Mouse (Mus musculus): ENCODE data around the gene Gm10772. TPM values are rescaled to one million over a fixed set of nuclear protein-coding genes. Genes with fewer than 3 reads are reported as not detected.
"Not testable (repeated sequence)": the region's sequence is repeated elsewhere in the genome, so short reads cannot be mapped to it uniquely, and the experiment has no call there.

Gm10772 gene
- not detected in 2 replicates for polyA plus RNA-seq (2015; fragmentation: Nextera tagmentation; extraction: Ambion mirVana)

GRCm38 (mm10) chr13:66227473-66227872, at the start of gene Gm10772:
Gene Gm10772 (minus strand): TSS chr13:66227573.
- H3K4me3 ChIP-seq; H3K9ac ChIP-seq; H3K4me1 ChIP-seq; H3K4me2 ChIP-seq; H3K27ac ChIP-seq; H3K27me3 ChIP-seq; H3K36me3 ChIP-seq; ATAC-seq (ENCODE audit: insufficient number of reproducible peaks, insufficient read depth, low FRiP score, low TSS enrichment, low read depth); H3K9me3 ChIP-seq: not testable (repeated sequence)
- WGBS, result 80% methylated on average over 2 of the region's 3 CpGs

DNA sequence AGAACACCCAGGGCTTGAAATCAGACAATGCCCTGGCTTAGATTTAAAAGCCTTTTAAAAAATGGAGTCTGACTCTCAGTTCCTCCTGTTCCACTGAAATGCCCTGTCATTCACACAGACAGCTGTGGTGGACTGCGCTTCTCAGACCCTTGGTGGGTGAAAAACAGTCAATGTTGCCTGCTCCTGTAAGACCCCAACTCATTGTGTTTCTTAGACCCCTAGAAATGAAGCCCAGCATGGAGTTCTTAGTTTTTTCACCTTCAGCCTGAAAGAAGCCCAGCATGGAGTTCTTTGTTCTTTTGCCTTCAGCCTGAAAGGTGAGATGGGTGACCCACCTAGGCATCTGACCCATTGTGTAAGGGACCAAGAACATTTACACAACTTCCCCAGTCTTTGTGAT, 36.5 kb upstream of the Gm10772 start:
- H3K36me3 ChIP-seq; H3K9me3 ChIP-seq; H3K4me3 ChIP-seq; H3K27me3 ChIP-seq; H3K9ac ChIP-seq; H3K4me1 ChIP-seq; H3K4me2 ChIP-seq; ATAC-seq (ENCODE audit: insufficient number of reproducible peaks, insufficient read depth, low FRiP score, low TSS enrichment, low read depth); H3K27ac ChIP-seq: not testable (repeated sequence)
- WGBS, result no CpG with 5 or more reads among the region's 1 CpGs

DNA sequence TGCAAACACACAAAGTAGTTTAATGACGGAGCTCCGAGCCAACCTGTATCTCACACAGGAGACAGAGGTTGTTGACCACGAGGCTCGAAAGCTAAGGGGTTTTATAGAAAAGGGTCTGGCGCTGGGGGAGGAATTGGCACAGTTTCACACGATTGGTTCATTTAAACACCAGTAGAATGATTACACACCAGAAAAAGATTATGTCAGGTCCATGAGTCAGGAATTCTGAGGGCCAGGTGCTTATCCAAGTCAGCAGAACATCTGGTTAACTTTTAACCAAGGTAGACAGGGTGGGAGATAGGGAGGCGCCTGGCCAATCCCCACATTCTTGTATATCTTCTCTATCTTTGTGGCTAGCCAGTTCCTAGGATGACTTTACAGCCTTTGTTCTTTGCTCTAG, 35.8 kb upstream of the Gm10772 start:
- not testable (repeated sequence) for H3K4me3 ChIP-seq; H3K27ac ChIP-seq; H3K4me1 ChIP-seq; H3K9me3 ChIP-seq; H3K36me3 ChIP-seq; H3K27me3 ChIP-seq; H3K9ac ChIP-seq; H3K4me2 ChIP-seq; ATAC-seq (ENCODE audit: insufficient number of reproducible peaks, insufficient read depth, low FRiP score, low TSS enrichment, low read depth)
- 70% methylated on average over 4 of the region's 7 CpGs for WGBS

GRCm38 (mm10) chr13:66214349-66214748, 13.0 kb downstream of the Gm10772 start:
- no peaks in the 10 kb centered on the region for H3K36me3 ChIP-seq
- H3K9me3 ChIP-seq, result no peaks in the 10 kb centered on the region
- no peaks in the 10 kb centered on the region for H3K27me3 ChIP-seq
- H3K4me2 ChIP-seq, result no peak overlapping the region
- H3K27ac ChIP-seq, result no peak overlapping the region
- no peak overlapping the region for H3K4me3 ChIP-seq
- ATAC-seq (ENCODE audit: insufficient number of reproducible peaks, insufficient read depth, low FRiP score, low TSS enrichment, low read depth), result no peak
- H3K9ac ChIP-seq, result no peak overlapping the region
- no CpG with 5 or more reads among the region's 11 CpGs for WGBS
- H3K4me1 ChIP-seq, result no peaks in the 10 kb centered on the region

DNA sequence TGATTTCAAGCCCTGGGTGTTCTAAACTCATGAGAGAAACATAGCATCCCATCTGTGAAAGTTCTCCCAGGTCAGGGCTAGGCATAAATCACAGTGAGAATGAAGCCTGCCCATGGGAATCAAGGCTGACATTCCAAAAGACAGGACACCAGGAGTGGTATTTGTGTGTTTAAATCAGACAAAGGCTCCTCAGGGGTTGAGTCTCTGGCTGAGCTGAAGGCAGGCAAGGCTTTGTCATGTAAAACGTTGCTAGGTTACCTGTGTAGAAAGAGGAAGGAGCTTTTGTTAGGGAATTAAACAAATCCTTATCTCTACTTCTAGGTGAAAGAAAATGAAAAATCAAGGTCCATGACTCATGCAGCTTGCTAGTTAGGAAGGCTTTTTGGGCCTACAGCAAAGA, 13.6 kb downstream of the Gm10772 start:
- no CpG with 5 or more reads among the region's 1 CpGs for WGBS
- not testable (repeated sequence) for H3K9me3 ChIP-seq; H3K9ac ChIP-seq; H3K36me3 ChIP-seq; H3K27me3 ChIP-seq; H3K27ac ChIP-seq; H3K4me3 ChIP-seq; H3K4me1 ChIP-seq; ATAC-seq (ENCODE audit: insufficient number of reproducible peaks, insufficient read depth, low FRiP score, low TSS enrichment, low read depth); H3K4me2 ChIP-seq

- not testable (repeated sequence) for H3K4me3 ChIP-seq; H3K9me3 ChIP-seq; ATAC-seq (ENCODE audit: insufficient number of reproducible peaks, insufficient read depth, low FRiP score, low TSS enrichment, low read depth); H3K27ac ChIP-seq; H3K4me1 ChIP-seq; H3K9ac ChIP-seq; H3K36me3 ChIP-seq; H3K27me3 ChIP-seq; H3K4me2 ChIP-seq
- whole genome bisulfite sequencing, result 85% methylated on average over 5 of the region's 12 CpGs
Measured at GRCm38 (mm10) chr13:66179172-66179571, 48.2 kb downstream of the Gm10772 start.

Other genes starting within 250 kb of the Gm10772 start
- not detected in 2 replicates for gene Gm10324, start 108.0 kb downstream of the Gm10772 start, polyA plus RNA-seq (2015; fragmentation: Nextera tagmentation; extraction: Ambion mirVana)
- not detected in 2 replicates for gene 2410141K09Rik, start 213.5 kb upstream of the Gm10772 start, polyA plus RNA-seq (2015; fragmentation: Nextera tagmentation; extraction: Ambion mirVana)

Measured in embryonic facial prominence, embryonic 13.5 days (tissue).